Mouse (Mus musculus) megakaryocyte, embryonic 14.5 days (primary cell): ENCODE results near the gene Gm6899.

ENCODE experiments used
- FLI1 ChIP-seq: IDR thresholded peaks from 2 replicates; pipeline ENCODE4 v1.6.1; 2012; ENCODE audit warnings: low read length, inconsistent platforms, mixed read lengths
- GATA1 ChIP-seq: IDR thresholded peaks from 3 replicates; pipeline ENCODE4 v1.6.1; 2012; ENCODE audit warnings: mixed read lengths, low read length, inconsistent platforms, borderline replicate concordance

DNA sequence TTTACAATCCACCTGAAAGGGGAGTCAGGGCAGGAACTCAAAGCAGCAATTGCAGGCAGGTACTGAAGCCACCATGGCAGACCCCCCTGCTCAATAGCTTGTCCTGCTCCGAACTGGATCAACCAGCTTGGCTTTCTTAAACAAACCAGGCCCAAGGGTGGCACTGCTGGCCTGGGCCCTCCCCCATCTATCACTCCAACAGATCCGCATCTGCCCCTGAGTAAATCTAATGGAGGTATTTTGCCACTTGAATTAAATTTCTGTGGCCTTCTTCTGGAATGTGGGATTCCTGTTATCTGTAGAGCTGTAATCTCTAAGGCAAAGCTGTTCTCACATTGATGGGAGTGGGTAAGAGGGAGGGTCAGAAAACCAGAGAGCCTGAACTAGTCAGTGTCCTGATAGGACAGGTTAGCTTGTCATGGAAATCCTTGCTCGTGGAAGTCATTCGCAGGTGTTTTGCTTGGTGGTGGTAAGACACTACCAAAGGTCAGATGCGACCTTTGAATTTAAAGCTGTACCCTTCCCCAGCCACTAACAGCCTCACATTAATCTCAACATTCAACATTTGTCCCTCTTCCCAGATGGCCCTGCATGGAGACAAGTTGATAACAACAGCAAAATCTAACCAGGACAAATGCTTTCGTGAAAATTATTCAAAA, 517 bp upstream of the Gm6899 start:
- TF ChIP-seq FLI1 (no peak), GATA1 (no peak)
